Mouse (Mus musculus): ENCODE data around the gene Mid1. TPM values are rescaled to one million over a fixed set of nuclear protein-coding genes. Genes with fewer than 3 reads are reported as not detected.

Mid1 gene
- 10 to 100 TPM in 1 of 2 experiments, 1 to 10 TPM in 1; 7.7 to 28.8 TPM for total RNA-seq (2021)

GRCm38 (mm10) chrX:169685131-169685530 lies at the start of gene Mid1:
Gene Mid1, plus strand, starts transcription at chrX:169685199.
- DNase-seq (ENCODE audit: extremely low spot score in 1 of 2, low spot score in 1 of 2), result no peak

GRCm38 (mm10) chrX:169673056-169673455 lies 11.9 kb upstream of the Mid1 start:
- DNase-seq (ENCODE audit: extremely low spot score in 1 of 2, low spot score in 1 of 2), result no peak

GRCm38 (mm10) chrX:169676313-169676712 lies 8.7 kb upstream of the Mid1 start:
- DNase-seq (ENCODE audit: extremely low spot score in 1 of 2, low spot score in 1 of 2), result no peak

- no peak for DNase-seq (ENCODE audit: extremely low spot score in 1 of 2, low spot score in 1 of 2)
These were observed 732 bp downstream of the Mid1 start for GRCm38 (mm10) chrX:169685731-169686130.

- no peak for DNase-seq (ENCODE audit: extremely low spot score in 1 of 2, low spot score in 1 of 2)
These were observed 6.2 kb downstream of the Mid1 start for GRCm38 (mm10) chrX:169691217-169691616.

GRCm38 (mm10) chrX:169691675-169692074 lies 6.7 kb downstream of the Mid1 start:
- DNase-seq (ENCODE audit: extremely low spot score in 1 of 2, low spot score in 1 of 2), result no peak

- DNase-seq (ENCODE audit: extremely low spot score in 1 of 2, low spot score in 1 of 2), result no peak
These were observed 7.4 kb downstream of the Mid1 start for GRCm38 (mm10) chrX:169692225-169692909.

- DNase-seq (ENCODE audit: extremely low spot score in 1 of 2, low spot score in 1 of 2), result no peak
These were observed 19.1 kb downstream of the Mid1 start for GRCm38 (mm10) chrX:169704016-169704602.

GRCm38 (mm10) chrX:169723511-169723910 lies 38.5 kb downstream of the Mid1 start:
- no peak for DNase-seq (ENCODE audit: extremely low spot score in 1 of 2, low spot score in 1 of 2)

GRCm38 (mm10) chrX:169735387-169735969 lies 50.5 kb downstream of the Mid1 start:
- DNase-seq (ENCODE audit: extremely low spot score in 1 of 2, low spot score in 1 of 2), result no peak

- DNase-seq (ENCODE audit: extremely low spot score in 1 of 2, low spot score in 1 of 2), result no peak
These were observed 73.0 kb downstream of the Mid1 start for GRCm38 (mm10) chrX:169758001-169758400.

GRCm38 (mm10) chrX:169779535-169779934 lies 94.5 kb downstream of the Mid1 start, which contains the start of gene 4933400A11Rik:
Gene 4933400A11Rik, minus strand, starts transcription at chrX:169779635.
- DNase-seq (ENCODE audit: extremely low spot score in 1 of 2, low spot score in 1 of 2), result no peak

GRCm38 (mm10) chrX:169789702-169790101 lies 104.7 kb downstream of the Mid1 start:
- DNase-seq (ENCODE audit: extremely low spot score in 1 of 2, low spot score in 1 of 2), result no peak

GRCm38 (mm10) chrX:169792879-169793278 lies 107.9 kb downstream of the Mid1 start:
- no peak for DNase-seq (ENCODE audit: extremely low spot score in 1 of 2, low spot score in 1 of 2)

GRCm38 (mm10) chrX:169794421-169794820 lies 109.4 kb downstream of the Mid1 start:
- no peak for DNase-seq (ENCODE audit: extremely low spot score in 1 of 2, low spot score in 1 of 2)

- no peak for DNase-seq (ENCODE audit: extremely low spot score in 1 of 2, low spot score in 1 of 2)
These were observed 109.9 kb downstream of the Mid1 start for GRCm38 (mm10) chrX:169794831-169795311.

GRCm38 (mm10) chrX:169797148-169797547 lies 112.1 kb downstream of the Mid1 start:
- no peak for DNase-seq (ENCODE audit: extremely low spot score in 1 of 2, low spot score in 1 of 2)

GRCm38 (mm10) chrX:169798987-169799680 lies 114.1 kb downstream of the Mid1 start:
- peak in 1 of 2 experiments; percentile 8 for DNase-seq (ENCODE audit: extremely low spot score in 1 of 2, low spot score in 1 of 2)

- DNase-seq (ENCODE audit: extremely low spot score in 1 of 2, low spot score in 1 of 2), result no peak
These were observed 115.2 kb downstream of the Mid1 start for GRCm38 (mm10) chrX:169800238-169800637.

- DNase-seq (ENCODE audit: extremely low spot score in 1 of 2, low spot score in 1 of 2), result no peak
These were observed 120.8 kb downstream of the Mid1 start for GRCm38 (mm10) chrX:169805791-169806190.

GRCm38 (mm10) chrX:169807744-169808143 lies 122.7 kb downstream of the Mid1 start:
- DNase-seq (ENCODE audit: extremely low spot score in 1 of 2, low spot score in 1 of 2), result no peak
